Mouse (Mus musculus) cerebellum, postnatal 36 days (tissue): ENCODE measurements around the gene Rasgef1b.

ENCODE experiments used
- DNase-seq, 2 experiments: peaks; one replicate each; pipeline ENCODE4 v3.0.0; 2021 to 2022; ENCODE audit warnings: mixed read lengths in 2 of 2

Rasgef1b gene

GRCm38 (mm10) chr5:99354640-99355132 is 374.2 kb downstream of the Rasgef1b start:
- no peak for DNase-seq

- DNase-seq: no peak
These were observed 378.8 kb downstream of the Rasgef1b start for GRCm38 (mm10) chr5:99350030-99350429.

GRCm38 (mm10) chr5:99348257-99348849 is 380.5 kb downstream of the Rasgef1b start:
- peak; percentile 80 to 81 for DNase-seq

DNA sequence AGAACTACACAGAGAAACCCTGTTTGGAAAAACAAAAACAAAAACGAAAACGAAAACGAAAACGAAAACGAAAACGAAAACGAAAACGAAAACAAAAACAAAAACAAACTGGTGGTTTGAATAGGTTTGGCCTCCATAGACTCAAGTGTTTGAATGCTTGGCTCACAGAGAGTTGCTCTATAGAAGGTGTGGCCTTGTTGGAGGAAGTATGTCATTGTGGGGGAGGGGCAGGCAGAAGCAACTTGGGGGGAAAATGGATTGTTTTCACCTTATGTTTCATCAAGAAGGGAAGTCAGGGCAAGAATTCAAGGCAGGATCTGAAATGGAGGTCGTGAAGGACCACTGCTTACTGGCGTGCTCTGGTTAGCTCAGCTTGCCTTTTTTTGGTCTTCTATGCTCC is 386.3 kb downstream of the Rasgef1b start:
- no peak for DNase-seq

- DNase-seq: no peak
These were observed 388.4 kb downstream of the Rasgef1b start for GRCm38 (mm10) chr5:99340311-99340989.

GRCm38 (mm10) chr5:99339790-99340189 is 389.1 kb downstream of the Rasgef1b start:
- peak; percentile 3 to 11 for DNase-seq

- DNase-seq: no peak
These were observed 390.0 kb downstream of the Rasgef1b start for GRCm38 (mm10) chr5:99338826-99339225.

DNA sequence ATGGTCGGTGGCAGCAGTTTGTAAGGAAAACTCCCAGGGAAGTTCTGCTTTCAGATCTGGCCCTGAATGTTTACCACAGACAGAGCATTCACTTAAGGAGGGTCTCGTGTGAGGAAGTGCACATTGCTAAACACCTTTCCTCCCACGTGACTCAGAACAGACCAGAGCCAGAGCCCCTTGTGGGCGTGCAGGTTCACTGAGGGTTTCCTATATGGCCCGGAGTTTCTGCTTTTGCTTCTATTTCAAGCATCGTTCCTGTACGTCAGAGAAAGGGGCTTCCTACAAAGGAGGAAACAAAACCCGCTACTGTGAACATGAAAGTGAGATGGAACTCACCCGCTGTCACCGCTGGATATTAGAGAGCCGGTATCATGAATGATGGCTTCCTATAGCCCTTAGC is 392.4 kb downstream of the Rasgef1b start:
- DNase-seq: no peak

- DNase-seq: no peak
These were observed 394.8 kb downstream of the Rasgef1b start for GRCm38 (mm10) chr5:99334017-99334416.

- no peak for DNase-seq
These were observed 396.8 kb downstream of the Rasgef1b start for GRCm38 (mm10) chr5:99332021-99332420.

DNA sequence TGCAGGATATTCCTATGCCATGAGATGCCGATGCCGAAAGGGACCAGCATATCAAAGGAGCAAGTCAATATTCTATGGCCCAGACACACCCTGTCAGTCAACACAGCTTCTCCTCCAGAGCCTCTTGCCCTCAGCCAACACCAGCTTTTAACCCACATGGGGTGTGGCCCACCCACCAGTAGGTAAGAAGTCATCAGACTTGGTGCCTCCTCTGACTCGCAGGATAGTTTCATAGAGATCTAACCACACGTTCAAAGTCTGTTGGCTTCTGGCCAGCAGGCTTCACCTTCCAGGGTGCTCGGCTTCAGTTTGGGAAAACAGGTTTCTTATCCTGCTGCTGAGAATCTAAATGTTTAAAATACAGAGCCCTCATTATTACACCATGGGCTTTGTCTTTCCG is 399.8 kb downstream of the Rasgef1b start:
- no peak for DNase-seq

DNA sequence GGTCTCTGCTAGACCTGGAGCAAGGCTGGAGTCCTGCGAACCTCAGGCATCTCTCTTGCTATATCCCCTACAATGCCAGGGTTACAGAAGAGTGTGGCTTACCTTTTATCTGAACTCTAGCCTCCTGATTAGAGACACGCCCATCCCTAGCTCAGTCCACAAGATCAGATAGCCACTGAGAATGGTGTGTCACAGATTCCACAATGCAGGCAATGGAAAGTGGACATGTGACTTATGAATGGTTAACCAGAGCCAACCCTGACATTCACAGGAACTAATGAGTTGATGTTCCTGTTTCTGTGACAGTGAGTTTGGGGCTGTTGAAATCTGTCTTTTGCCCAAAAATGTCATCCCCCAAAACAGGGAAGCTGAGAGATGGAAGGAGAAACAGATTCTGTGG is 401.8 kb downstream of the Rasgef1b start:
- DNase-seq: no peak

DNA sequence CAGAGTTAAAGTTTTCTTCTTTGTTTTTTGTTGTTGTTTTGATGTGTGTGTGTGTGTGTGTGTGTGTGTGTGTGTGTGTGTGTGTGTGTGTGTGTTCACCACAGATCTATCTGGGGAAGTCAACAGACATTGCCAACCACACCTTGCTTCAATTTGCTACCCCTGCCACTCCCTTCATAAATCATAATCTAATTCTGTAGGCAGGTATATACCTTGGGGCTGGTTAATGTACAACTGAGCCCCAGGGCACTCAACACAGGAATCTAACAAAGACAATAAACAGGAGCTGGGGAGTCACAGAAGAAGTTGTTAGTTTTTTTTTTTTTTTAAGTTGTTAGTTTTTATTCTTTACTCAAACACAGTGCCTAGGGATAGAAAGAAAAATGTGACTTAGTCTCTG is 403.6 kb downstream of the Rasgef1b start:
- DNase-seq: no peak

DNA sequence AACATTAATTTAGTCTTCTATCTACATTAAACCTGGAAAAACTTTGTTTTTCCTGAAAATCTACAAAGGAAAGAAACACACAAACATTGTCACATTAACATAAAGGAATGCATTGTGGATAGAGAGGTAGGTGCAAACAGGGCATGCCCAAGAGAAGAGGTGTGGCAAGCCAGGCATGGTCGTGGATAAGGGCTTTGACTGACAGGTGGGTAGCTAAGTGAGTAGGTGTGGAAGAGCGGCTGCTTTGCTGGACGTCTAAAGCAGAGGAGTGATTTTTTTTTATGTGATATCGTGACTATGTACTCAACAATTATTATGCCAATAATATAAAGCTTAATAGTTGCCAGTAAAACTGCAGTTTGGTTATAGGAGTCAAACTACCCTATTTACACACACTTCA is 408.1 kb downstream of the Rasgef1b start:
- DNase-seq: no peak

- no peak for DNase-seq
These were observed 430.9 kb downstream of the Rasgef1b start for GRCm38 (mm10) chr5:99297939-99298338.

- no peak for DNase-seq
These were observed 432.5 kb downstream of the Rasgef1b start for GRCm38 (mm10) chr5:99296348-99296747.

GRCm38 (mm10) chr5:99292287-99292851 is 436.5 kb downstream of the Rasgef1b start:
- DNase-seq: peak in 1 of 2 experiments; percentile 10

DNA sequence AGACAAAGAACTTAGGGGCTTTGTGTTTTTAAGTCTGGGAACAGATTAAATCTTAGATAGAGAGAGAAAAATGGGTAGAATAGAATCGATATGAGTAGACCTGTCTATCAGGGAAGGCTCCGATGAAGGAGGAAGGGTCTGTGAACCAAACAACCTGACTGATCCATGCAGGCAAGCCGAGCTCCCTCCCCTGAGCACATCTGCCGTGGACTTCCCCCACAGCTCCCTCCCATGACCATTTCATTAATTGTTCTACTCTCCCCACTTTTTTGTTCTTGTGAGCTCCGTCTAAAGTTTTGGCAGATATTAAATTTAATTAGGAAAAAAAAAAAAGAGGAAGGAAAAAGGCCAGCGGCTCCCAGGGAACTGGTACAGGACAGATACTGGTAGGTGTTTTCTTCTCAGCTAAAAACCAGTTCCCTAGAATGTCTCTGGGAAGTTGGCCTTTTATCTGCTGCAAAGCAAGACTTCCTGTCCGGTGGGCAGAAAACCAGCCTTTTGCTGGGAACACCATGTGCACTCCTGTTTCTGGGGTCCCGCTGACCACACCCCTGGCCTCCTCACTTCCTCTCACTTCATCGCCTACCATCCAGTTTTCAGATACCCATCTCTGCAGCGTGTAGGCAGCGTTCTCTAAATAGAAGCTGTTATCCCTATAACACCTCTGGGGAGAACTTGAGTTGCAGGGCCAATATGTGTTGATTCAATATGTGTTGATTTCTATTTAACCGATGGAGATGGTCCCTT is 437.6 kb downstream of the Rasgef1b start:
- DNase-seq: no peak

DNA sequence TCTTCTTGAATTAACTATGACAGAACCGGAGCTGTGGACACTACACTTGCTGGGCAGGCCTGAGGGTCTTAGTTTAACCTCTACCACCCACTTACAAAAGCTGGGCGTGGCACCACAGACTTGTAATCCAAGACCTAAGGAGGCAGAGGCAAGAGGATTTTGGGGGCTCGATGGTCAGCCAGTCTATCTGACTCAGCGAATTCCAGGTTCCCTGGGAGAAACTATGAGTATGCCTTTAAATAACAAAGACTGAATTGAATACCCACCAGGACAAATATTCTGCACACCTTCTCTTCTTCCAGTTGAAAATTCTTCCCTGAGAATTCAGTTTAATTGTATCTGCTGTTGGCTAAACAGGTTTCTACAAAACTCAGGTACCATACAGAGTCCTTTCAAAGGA is 440.6 kb downstream of the Rasgef1b start:
- DNase-seq: no peak

- no peak for DNase-seq
These were observed 441.1 kb downstream of the Rasgef1b start for GRCm38 (mm10) chr5:99287647-99288185.

- DNase-seq: no peak
These were observed 442.3 kb downstream of the Rasgef1b start for GRCm38 (mm10) chr5:99286575-99286974.

GRCm38 (mm10) chr5:99286024-99286423 is 442.8 kb downstream of the Rasgef1b start:
- no peak for DNase-seq

DNA sequence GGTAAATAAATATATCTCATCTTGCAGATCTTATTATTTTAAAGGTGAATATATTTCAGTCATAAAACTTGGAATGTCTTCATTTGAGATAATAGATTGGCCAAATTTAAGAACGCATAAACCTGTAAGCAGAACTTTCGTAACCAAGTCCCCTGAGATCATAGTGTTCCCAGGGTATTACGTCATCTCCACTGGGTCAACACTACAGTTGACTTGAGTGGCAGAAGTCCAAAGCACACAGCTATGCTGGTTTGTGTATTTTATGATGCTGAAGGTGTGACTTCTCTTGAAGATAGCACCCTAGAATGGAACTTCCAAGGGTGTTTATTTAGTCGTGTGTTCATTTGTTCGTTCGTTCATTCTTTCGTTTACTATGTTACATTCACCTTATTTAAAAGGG is 444.5 kb downstream of the Rasgef1b start:
- no peak for DNase-seq
